Mouse (Mus musculus) spleen, postnatal 10 days (tissue): Measurements from ENCODE around the gene Pola2.

Experiments used
- DNase-seq, 2 experiments: peaks; one replicate each; pipeline ENCODE4 v3.0.0; 2021 to 2022; ENCODE audit warnings: low spot score in 2 of 2

Gene Pola2

DNA sequence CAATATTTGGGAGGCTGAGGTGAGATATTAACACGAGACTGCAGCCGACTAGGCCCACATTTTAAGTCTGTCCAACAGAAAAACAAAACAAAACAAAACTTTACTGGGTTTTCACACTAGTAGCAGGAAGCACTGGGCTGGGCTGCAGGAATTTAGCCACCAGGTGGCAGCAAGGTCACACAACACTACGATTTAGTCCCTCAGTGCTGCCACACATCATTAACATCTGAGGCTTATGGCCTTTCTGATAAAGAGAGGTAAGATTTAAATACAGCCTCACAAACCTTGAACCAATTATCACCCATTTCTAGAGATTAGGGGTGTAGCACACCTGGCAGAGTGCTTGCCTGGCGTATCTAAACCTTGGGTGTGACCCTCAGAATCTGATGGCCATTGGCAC lies 1.3 kb upstream of the Pola2 start:
- peak; percentile 75 to 90 for DNase-seq

DNA sequence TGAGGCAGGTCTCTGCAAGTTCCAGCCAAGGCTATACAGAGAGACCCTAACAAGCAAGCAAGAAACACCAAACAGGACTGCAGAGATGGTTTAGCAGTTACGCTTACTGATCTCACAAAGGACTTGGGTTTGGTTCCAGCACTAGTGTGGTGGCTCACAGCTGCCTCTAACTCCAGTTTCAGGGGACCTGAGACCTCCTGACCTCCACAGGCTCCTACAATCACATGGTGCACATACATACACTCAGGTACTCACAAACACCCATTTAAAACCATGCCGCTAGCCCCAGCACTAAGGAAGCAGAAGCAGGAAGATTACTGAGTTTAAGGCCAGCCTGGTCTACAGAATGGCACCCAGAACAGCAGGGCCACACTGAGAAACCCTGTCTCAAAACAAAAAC lies 802 bp upstream of the Pola2 start:
- no peak for DNase-seq

DNA sequence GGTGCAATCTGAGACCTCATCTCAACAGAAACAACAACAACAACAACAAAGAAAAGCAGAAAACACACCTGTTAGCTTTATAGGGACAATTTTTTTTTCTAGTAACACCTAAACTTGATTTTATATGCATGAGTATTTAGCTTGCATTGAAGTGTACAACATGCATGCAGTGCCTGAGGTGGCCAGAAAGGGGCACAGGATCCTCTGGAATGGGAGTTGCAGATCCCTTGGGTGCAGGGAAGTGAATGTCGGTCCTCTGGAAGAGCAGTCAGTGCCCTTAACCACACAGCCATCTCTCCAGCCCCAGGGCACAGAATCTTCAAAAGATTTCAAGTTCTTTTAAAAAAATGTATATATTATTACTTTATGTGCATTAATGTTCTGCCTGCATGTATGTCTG lies 1.4 kb downstream of the Pola2 start:
- no peak for DNase-seq

DNA sequence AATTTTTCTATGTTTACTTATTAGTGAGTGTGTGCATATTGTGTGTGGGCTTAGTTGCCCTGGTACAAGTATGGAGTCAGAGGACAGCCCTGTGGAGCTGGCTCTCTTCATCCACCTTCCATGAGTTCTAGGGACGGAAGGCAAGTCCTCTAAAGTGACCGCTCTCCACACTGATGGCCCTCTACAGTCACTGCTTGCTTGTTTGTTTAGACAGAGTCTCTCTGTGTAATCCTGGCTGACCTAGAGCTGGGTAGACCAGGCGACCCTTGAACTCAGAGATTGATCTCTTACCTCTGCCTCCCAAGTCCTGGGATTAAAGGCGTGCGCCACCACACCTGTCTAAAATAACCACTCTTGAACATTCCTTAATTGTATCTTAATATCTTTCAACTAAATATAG lies 6.6 kb downstream of the Pola2 start:
- no peak for DNase-seq

DNA sequence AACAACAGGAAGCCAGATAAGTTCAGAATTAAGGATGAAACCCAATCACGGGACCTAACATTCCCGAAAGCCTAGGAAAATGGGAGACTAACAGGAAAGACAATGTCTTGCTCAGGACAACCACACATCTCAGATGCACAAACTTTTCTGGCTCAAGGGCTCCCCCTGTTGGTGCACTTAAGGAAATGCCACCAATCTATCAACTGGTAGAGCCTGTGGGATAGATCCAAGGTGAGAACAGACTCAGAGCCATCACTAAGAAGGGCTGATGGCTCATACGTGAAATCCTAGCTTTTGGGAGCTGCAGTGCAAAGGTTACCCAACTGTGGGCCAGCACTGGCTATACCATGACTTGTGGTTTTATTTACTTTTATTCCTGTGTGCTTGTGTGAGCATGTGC lies 7.3 kb downstream of the Pola2 start:
- peak; percentile 69 to 87 for DNase-seq

DNA sequence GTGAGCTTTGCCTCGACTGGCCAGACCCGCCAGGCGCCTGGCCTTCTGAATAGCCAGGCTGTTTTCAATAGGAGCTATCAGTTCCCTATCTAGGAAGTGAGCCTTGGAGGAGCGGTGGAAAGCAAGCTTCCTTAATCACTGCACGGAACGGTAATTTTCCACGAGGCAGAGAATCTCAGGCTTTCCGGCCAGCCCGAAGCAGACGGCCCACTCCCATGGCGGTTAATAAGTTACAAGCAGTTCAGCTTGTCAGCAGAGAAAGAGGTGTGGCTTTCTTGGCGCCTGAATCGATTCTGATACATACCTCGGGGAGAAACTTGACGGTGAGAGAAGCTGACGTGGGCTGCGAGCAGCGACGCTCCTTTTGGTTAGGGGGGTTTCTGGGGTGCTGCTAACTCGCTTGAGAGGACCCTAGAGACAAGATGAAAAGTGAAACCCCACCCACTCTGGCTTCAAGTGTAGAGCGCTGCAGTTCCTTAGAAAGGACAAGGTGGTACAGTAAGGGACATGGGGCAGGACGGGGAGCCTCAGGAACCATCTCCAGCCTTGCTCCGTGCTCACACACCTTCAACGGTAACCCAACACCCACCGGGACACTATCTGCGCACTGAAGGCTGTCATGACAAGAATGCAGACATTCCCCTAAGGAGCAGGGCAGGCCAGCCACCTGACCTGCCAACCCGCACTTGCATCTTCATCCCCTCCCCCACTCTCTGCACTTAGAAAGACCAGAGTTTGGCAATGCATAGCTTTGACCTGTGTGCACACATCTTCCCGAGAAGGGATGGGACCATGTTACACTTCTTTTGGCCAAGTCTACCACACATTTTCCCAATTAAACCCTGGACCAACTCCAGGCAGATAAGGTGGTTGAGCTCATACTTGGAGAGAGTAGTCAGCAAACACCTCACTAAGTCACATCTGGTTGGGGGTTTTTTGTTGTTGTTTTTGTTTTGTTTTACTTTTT lies 8.0 kb downstream of the Pola2 start:
- DNase-seq, result no peak

DNA sequence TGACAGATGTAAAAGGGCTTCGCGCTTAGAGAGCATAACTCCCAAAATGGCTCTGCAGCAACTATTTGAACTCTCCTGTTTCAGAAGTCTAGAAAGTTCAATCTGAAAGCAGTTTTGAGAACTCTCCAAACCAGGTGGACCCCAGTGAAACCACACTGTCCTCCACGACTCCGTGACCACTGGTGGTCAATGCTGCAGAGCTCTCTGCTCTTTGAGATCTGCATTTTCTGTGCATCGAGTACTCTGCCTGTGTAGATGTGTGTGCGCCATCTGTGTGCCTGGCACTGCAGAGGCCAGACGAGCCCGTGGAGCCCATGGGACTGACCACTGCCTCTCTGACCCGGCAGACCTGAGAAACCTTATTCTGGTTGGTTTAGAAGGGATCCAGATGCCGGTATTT lies 9.1 kb downstream of the Pola2 start:
- no peak for DNase-seq

DNA sequence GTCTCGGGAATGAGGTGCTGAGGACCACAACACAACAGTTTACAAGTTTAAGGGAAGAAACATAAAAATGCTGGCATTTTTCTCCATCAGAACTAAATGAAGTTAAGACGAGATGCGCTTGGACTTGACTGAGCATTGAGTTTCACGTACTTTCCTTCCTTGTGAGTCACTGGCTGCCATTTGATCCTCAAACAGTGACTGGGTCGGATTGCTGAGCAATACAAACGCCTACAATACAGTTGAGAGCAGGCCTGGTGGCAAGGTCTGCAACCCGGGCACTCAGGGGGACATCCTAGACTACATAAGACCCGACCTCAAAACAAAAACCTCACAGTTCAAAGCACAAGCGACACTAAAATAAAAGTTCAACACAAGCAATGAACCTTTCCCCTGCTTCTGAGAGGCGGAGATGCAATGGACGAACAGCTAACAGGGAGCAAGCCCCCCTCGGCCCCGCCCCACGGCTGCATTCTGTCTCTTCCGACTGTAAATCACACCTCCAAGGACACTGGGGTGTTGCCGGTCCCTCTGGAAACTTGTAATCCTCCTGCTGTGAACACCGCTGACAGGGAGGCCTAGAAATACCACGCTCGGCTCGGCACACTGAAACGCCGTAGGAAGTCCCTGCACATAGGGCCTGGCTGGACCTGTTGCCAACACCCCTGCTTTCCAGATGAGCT lies 9.8 kb downstream of the Pola2 start:
- no peak for DNase-seq

DNA sequence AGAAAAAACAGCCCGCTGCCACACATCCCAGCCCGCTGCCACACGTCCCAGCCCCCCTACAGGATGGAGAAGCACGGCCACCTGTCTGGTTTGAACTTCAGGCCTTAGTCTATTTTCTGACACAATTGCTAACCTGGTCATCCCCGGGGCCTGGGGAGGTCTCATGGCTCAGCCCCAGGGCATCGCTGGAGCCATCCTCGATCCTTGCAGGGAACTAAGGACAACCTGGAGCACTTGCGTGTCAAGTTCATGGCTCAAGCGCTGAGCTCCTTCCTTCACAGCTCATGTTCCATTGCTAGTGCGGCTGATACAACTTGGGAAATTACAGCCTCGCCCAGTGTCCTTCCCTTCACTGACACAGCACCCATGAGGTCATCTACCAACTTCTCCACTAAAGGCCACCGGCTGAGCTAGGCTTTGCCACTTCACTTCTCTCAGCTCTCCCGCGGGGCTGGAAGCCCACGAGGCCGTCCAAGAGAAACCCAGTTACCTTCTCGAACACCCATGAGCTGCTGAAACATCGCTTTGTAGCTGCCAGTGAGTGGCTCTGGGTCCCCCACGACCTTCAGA lies 10.7 kb downstream of the Pola2 start:
- DNase-seq, result no peak

DNA sequence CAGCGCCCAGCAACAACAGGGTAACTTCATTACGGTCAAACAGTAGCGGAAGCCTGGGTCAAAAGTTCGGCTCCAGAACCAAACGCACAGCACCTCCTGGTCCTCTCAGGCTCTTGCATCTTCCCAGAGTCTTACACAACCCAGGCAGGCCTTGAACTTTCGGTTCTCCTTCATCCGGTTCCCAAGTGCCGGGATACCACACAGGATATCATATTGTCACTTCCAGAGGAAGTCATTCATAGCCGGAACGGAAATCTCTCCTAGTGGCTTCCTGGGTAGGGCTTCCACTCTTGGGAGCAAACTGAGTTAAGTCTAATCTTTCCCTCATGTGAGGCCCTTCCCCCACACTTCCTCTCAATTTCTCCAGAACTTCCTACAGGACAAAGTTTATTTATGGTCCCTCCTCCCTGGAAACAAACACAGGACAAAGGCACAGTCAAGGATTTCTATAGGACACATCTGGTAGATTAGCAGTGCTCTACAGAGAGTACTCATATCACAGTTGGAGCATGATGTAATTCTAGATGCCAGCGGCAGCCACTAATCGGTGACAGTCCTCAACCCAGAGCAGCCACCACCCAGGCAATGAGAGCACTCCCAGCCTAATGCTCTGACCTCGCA lies 11.8 kb downstream of the Pola2 start:
- no peak for DNase-seq

DNA sequence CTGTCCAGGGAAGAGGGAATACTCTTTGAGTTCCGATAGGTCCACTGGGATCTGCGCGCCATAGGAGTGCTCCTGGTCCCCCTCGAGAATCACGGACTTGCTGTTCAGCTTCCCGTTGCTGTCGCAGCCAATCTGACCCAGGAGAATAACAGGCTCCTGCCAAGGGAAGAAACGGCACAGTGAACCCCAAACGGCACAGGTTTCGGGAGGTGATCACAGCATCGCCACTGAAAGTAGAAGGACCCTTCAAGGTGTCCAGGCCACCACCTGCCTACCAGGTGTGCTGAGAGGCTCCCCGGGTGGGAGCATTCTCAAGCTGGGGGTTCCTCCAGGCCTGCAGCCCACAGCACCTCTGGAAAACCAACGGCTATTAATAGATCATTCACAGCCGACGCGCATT lies 12.4 kb downstream of the Pola2 start:
- no peak for DNase-seq

DNA sequence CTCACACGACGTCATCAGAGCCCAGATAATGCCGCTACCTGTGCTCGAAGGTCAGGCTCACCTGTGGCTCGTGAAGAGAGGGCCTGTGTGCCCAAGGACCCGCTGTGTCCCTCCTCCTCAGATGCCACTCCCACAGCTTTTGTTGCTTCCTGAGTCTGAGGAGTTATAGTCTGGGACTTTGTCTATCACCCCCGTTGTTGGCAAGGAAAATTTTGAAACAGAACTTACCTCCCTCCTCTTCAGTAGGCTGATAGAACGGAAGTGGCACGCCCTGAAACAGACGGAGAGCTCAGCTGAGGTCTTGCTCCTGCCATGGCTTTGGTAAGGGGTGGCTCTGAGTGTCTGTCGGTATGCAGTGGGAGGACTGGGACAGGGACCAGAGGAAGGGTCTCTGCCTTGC lies 13.8 kb downstream of the Pola2 start:
- no peak for DNase-seq

DNA sequence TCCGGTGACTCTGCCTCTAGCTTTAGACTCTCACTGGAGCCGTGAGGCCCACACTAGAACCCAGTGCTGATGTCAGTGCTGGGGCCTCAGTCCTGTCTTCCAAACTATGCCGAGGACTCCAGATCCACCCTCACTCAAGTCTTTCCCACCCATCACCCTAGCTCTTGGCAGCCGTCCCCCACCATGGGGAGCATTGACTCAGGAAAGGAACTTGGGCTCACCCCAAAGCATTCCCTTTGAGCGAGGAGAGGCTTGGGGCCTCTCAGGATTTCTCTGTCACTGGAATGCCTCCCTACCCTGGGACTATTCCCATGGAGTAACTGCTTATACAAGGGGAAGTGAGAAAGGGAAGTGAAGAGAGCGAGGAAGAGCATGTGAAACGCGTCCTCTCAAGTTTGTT lies 18.1 kb downstream of the Pola2 start:
- DNase-seq, result no peak

DNA sequence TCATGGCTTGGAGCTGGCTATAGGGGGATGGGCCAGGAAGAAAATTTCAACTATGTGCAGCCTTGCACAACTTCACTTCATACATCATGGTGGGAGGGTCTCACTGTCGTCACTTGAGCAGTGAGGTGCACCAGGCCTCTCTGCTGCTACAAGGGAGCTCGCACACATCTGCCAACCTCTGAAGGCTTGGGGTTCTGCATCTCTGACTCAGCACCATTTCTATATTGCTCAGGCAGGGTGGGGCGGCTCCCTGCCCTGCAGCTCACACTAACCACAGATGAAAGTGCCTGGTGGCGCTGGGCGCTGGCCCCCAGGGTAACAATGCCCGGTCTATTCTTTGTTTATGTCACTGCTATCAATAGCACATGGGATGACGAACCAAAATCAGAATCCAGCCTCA lies 19.0 kb downstream of the Pola2 start:
- no peak for DNase-seq

DNA sequence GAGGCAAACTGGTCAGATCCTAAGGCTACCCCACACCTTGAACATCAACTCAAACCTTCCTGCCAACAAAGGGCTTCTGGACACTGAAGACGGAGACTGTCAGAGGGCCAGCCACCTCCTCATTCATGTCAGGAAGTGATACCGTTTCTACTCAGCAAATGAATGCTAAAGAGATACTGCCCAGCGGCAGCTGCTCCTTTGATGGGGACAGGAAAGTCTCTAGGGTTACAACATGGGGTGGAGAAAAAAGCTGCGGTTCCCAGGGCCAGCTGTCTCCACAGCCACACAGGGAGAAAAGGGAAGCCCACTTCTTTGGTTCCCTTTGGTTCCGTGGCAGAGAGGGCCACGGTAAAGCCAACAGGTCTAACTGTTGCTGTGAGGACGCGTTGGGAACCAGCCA lies 19.9 kb downstream of the Pola2 start:
- DNase-seq, result no peak

DNA sequence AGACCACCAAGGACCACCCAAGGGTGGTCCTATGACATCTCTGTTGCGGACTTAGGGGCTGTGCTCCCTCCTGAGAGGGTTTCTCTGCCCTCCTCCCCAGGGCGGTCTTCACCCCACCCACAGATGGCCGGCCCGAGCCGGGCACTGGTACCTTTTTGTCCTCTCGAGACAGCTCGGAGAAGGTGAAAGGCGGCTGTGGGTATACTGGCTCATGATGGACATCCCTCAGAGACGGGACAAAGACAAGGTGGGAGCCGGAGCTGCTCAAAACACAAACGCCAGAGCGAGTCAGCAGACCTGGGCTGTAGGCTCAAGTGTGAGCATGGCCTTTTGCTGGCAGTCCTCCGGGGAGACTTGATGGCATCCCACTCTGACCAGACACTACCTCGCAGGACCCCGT lies 20.6 kb downstream of the Pola2 start:
- DNase-seq, result no peak

DNA sequence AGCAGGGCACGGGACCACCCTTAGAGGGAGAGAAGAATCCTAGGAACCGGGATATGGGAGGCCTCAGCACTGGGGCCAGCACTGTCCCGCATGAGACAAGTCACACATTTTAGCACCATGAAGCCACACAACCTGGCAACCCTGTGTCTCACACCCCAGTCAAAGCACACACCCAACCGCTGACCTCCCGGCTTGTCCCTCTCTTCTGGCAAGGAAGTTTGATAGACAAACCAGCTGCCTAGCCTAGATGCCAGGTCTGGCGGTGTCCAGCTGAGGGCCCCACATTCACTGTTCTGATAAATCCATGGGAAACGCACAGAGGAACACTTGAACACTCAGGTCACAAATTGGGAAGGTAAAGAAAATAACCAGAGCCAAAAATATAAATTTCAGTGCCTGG lies 21.4 kb downstream of the Pola2 start:
- no peak for DNase-seq

DNA sequence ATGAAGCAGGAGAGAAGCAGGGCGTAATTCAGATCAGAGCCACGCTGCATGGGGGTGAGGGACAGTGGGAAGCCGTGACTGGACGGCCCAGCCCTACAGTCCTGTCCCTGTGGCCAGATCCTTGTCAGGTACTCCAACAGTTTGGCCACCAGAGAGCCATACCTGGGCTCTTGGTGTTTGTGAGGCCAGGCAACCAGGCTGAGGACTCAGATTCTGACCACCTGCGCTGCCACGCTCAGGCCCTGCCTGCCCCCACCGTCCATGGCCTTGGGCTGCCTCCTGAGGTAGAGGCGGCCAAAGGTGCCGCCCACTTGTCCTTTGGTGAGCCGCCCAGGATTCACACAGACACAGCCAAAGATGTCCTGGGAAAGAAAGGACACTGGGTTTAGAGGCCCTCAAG lies 23.3 kb downstream of the Pola2 start:
- DNase-seq, result no peak

DNA sequence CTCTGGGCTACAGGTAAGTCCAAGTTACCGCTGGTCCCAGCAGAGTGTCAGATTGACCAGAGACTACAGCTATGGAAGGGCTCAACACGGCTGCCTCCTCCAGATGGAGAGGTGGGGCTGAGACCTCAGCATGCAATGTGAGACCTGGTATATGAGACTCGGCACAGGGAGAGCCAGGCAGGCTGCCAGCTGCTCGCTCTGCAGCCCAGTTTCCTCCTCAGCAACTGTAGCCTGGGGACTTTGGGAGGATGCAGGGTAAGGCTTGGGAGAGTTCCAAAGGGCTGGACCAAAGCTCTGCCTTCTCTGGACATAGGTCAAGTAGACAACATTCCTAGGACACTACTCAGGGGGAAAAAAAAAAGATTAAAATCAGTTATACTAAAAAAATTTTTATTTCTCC lies 23.8 kb downstream of the Pola2 start:
- DNase-seq, result no peak

DNA sequence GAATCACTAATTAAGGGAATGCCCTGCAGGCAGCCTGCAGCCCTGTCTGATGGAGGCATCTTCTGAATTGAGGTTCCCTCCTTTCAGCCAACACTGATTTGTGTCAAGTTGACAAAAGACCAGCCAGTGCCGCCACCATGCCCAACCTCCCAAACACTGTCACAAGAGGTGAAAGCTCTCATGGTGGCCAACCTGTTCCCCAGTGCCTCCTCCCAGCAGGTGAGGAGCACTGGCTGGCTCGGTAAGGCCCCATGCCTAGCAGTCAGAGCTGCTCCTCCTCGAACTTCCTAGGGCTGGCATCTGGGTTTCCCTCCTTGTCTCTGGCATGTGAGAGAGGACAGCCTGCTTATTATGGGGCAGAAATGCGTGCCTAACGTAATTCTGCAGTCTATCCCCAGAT lies 24.3 kb downstream of the Pola2 start:
- DNase-seq, result no peak

DNA sequence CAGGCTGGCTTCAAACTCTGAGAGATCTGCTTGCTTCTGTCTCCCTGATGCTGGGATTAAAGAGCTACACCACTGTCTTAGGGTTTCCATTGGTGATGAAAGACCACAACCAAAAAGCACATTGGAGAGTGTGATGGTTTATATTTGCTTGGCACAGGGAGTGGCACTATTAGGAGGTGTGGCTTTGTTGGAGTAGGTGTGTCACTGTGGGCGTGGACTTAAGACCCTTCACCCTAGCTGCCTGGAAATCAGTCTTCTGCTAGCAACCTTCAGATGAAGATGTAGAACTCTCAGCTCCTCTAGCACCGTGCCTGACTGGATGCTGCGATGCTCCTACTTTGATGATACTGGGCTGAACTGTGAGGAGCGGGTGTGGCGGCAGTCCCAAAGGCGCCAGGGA lies 25.5 kb downstream of the Pola2 start:
- DNase-seq, result no peak

DNA sequence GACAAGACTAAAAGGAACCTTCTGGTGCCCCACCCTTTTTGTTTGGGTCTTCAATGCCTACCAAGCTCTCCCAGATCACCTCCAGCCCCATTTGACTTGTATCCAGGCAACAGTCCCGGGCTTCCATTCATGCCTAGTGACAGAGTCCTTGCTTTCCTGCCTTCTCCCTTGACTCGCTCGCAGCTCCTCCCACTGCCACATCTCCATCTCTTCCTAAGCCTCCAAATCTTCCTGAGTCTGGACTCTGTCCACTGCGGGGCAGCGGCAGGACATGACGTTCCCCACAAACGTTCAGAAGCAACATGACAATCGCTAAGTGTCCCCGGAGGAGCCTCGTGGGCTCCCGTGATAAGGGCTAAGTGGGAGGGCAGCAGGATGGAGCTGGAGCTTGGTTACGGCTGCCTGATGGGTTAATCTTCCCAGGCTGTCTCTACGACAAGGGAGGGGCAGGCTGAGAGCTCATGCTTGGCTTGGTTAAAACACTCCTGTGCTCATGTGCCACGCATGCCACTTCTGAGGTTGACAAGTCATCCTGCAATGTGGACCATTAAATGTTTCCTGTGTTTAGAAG lies 26.1 kb downstream of the Pola2 start:
- peak in 1 of 2 experiments; percentile 44 for DNase-seq
